Mouse (Mus musculus) forebrain, postnatal 0 days (tissue): Measurements from ENCODE around the gene Prr3. TPM values are rescaled to one million over a fixed set of nuclear protein-coding genes. Genes with fewer than 3 reads are reported as not detected.
A peak's percentile ranks its signal among the peaks of the same experiment; 100 is the strongest.

Experiments used
- ATAC-seq: fragments of 200-750 bp; cut with Nextera tagmentation; 2 replicates; pipeline ENCODE4 v1.8.0; 2017; ENCODE audit warnings: mild to moderate bottlenecking, moderate library complexity
- DNase-seq: peaks from one replicate; pipeline ENCODE4 v3.0.0-alpha.2; 2015
- H3K27ac ChIP-seq: fragments of 300-500 bp; sonication (generic); 2 replicates; pipeline ENCODE4 v1.5.1; 2014; ENCODE audit warnings: low read depth, mild to moderate bottlenecking, antibody characterized with exemption, low read length, moderate library complexity, mixed read lengths
- H3K27me3 ChIP-seq: fragments of 300-500 bp; sonication (generic); 2 replicates; pipeline ENCODE4 v1.6.1; 2014; ENCODE audit warnings: mild to moderate bottlenecking, low read length, mixed read lengths; ENCODE audit not compliant: insufficient read depth
- H3K36me3 ChIP-seq: fragments of 300-500 bp; sonication (generic); 2 replicates; pipeline ENCODE4 v1.6.1; 2014; ENCODE audit warnings: mild to moderate bottlenecking, moderate library complexity; ENCODE audit not compliant: insufficient read depth
- H3K4me1 ChIP-seq: fragments of 300-500 bp; sonication (generic); 2 replicates; pipeline ENCODE4 v1.6.1; 2014; ENCODE audit warnings: antibody characterized with exemption; ENCODE audit not compliant: insufficient read depth
- H3K4me2 ChIP-seq: fragments of 300-500 bp; sonication (generic); 2 replicates; pipeline ENCODE4 v1.6.1; 2014; ENCODE audit warnings: low read depth, mild to moderate bottlenecking, moderate library complexity
- H3K4me3 ChIP-seq: fragments of 300-500 bp; sonication (generic); 2 replicates; pipeline ENCODE4 v1.5.1; 2014; ENCODE audit warnings: low read depth, low read length, mixed read lengths
- H3K9ac ChIP-seq: fragments of 300-500 bp; sonication (generic); 2 replicates; pipeline ENCODE4 v1.6.1; 2014; ENCODE audit warnings: mild to moderate bottlenecking
- H3K9me3 ChIP-seq: fragments of 300-500 bp; sonication (generic); 2 replicates; pipeline ENCODE4 v1.6.1; 2016; ENCODE audit warnings: low read length
- CTCF ChIP-seq: sonication (generic); IDR thresholded peaks from 2 replicates; pipeline ENCODE4 v1.5.1; 2016; ENCODE audit warnings: antibody characterized with exemption, control low read depth, low read depth
- WGBS: fragments of 180-500 bp; shearing (Covaris S2); extraction: QIAGEN DNeasy Blood & Tissue Kit; methylation state at CpG from one replicate; pipeline ENCODE4 v1.1.7; 2014; 5-methylcytosine and 5-hydroxymethylcytosine counted together
- polyA plus RNA-seq: library from polyadenylated mRNA; unstranded; fragments of >200 nt; fragmentation: Nextera tagmentation; extraction: Ambion mirVana; gene quantifications from 2 replicates; pipeline ENCODE4 v1.2.1, GENCODE M21; 2015
- total RNA-seq: library from RNA; depleted of rRNA; stranded (reverse); fragments of >200 nt; gene quantifications from 2 replicates; pipeline ENCODE4 v1.2.3, GENCODE M21; 2014; rRNA removed

Prr3 gene
- total RNA-seq (38.4 and 49.8 TPM in 2 replicates), polyA plus RNA-seq (83.1 and 93.9 TPM in 2 replicates)

GRCm38 (mm10) chr17:35979401-35980362 lies at the start of gene Prr3, which contains the start of gene Gnl1:
Gene Prr3 (minus strand): TSS chr17:35980236.
Gene Gnl1 (plus strand): TSS chr17:35979851.
- WGBS = under 1% methylated on average over 94 of the region's 109 CpGs
- TF ChIP-seq CTCF = 0 out of 2 replicates have a peak, but pooled peaks have one; percentile 14

GRCm38 (mm10) chr17:36028879-36029619 lies 49.0 kb upstream of the Prr3 start:
- no peaks in the 10 kb centered on the region for H3K9me3 ChIP-seq
- H3K4me1 ChIP-seq = 0 out of 2 replicates have a peak, but pooled peaks cover 2% of the 10 kb centered on the region
- TF ChIP-seq CTCF = no peak
- ATAC-seq (no peak), DNase-seq (no peak)
- H3K36me3 ChIP-seq = no peaks in the 10 kb centered on the region
- WGBS = 90% methylated on average over 7 of the region's 7 CpGs
- H3K9ac ChIP-seq = no peak overlapping the region
- H3K4me2 ChIP-seq = no peak overlapping the region
- H3K27me3 ChIP-seq = no peaks in the 10 kb centered on the region
- H3K4me3 ChIP-seq = no peak overlapping the region
- H3K27ac ChIP-seq = no peak overlapping the region

More at GRCm38 (mm10) chr17:35979401-35980362, at the start of gene Prr3, which contains the start of gene Gnl1:
- peak within 1 kb of the TSS; percentile 81 for H3K4me3 ChIP-seq
- H3K27ac ChIP-seq = peak within 1 kb of the TSS; percentile 97
- ATAC-seq = peak; percentile 78
- H3K9me3 ChIP-seq = no peaks in the 10 kb centered on the region
- peak within 1 kb of the TSS; percentile 83 for H3K9ac ChIP-seq
- H3K4me2 ChIP-seq = peak within 1 kb of the TSS; percentile 86
- peak; percentile 94 for DNase-seq
- H3K27me3 ChIP-seq = no peaks in the 10 kb centered on the region
- peaks cover 38% of the 10 kb centered on the region for H3K36me3 ChIP-seq
- no peaks in the 10 kb centered on the region for H3K4me1 ChIP-seq

- no peak for DNase-seq
- Histone ChIP-seq H3K4me1 (0 out of 2 replicates have a peak, but pooled peaks cover 2% of the 10 kb centered on the region), H3K27ac (no peak overlapping the region), H3K9me3 (no peaks in the 10 kb centered on the region), H3K27me3 (no peaks in the 10 kb centered on the region), H3K4me3 (no peak overlapping the region), H3K4me2 (no peak overlapping the region), H3K36me3 (no peaks in the 10 kb centered on the region), H3K9ac (no peak overlapping the region)
- WGBS = 96% methylated on average over 4 of the region's 4 CpGs
- TF ChIP-seq CTCF = no peak
- no peak for ATAC-seq
These were observed 47.6 kb upstream of the Prr3 start for GRCm38 (mm10) chr17:36027663-36028062.

- H3K36me3 ChIP-seq = no peaks in the 10 kb centered on the region
- H3K4me2 ChIP-seq = no peak overlapping the region
- TF ChIP-seq CTCF = no peak
- ATAC-seq (no peak), DNase-seq (no peak)
- 89% methylated on average over 4 of the region's 4 CpGs for WGBS
- no peaks in the 10 kb centered on the region for H3K9me3 ChIP-seq
- no peak overlapping the region for H3K9ac ChIP-seq
- no peaks in the 10 kb centered on the region for H3K27me3 ChIP-seq
- H3K4me3 ChIP-seq = no peak overlapping the region
- H3K27ac ChIP-seq = no peak overlapping the region
- H3K4me1 ChIP-seq = no peaks in the 10 kb centered on the region
These were observed 45.9 kb upstream of the Prr3 start for GRCm38 (mm10) chr17:36025901-36026300.

GRCm38 (mm10) chr17:36025197-36025596 lies 45.2 kb upstream of the Prr3 start:
- no peak overlapping the region for H3K4me2 ChIP-seq
- 58% methylated on average over 5 of the region's 5 CpGs for WGBS
- H3K27ac ChIP-seq = no peak overlapping the region
- DNase-seq = no peak
- no peak for ATAC-seq
- no peak overlapping the region for H3K4me3 ChIP-seq
- no peak for TF ChIP-seq CTCF
- H3K36me3 ChIP-seq = no peaks in the 10 kb centered on the region
- no peaks in the 10 kb centered on the region for H3K4me1 ChIP-seq
- H3K27me3 ChIP-seq = no peaks in the 10 kb centered on the region
- H3K9me3 ChIP-seq = no peaks in the 10 kb centered on the region
- H3K9ac ChIP-seq = no peak overlapping the region

GRCm38 (mm10) chr17:36023710-36024654 lies 43.9 kb upstream of the Prr3 start:
- ATAC-seq = no peak
- no peak overlapping the region for H3K4me3 ChIP-seq
- H3K9me3 ChIP-seq = no peaks in the 10 kb centered on the region
- WGBS = 58% methylated on average over 9 of the region's 9 CpGs
- no peak for TF ChIP-seq CTCF
- no peak overlapping the region for H3K9ac ChIP-seq
- H3K27me3 ChIP-seq = no peaks in the 10 kb centered on the region
- H3K36me3 ChIP-seq = no peaks in the 10 kb centered on the region
- no peaks in the 10 kb centered on the region for H3K4me1 ChIP-seq
- no peak overlapping the region for H3K4me2 ChIP-seq
- no peak overlapping the region for H3K27ac ChIP-seq
- no peak for DNase-seq
